Mouse (Mus musculus): ENCODE measurements at regions not wholly inside any gene's neighbourhood (a gene's known extent, or its start where the extent isn't known, plus 50 kb on each side); places are given as distances from the start of the nearest gene placed in this dataset.

- DNase-seq (ENCODE audit: inconsistent ontology term), result no peak
These were observed 491.4 kb downstream of the Fam19a5 start for GRCm38 (mm10) chr15:88035486-88035885.

- no peak for DNase-seq (ENCODE audit: inconsistent ontology term)
These were observed 492.3 kb downstream of the Fam19a5 start for GRCm38 (mm10) chr15:88036146-88037000.

- DNase-seq (ENCODE audit: inconsistent ontology term), result no peak
These were observed 493.5 kb downstream of the Fam19a5 start for GRCm38 (mm10) chr15:88037606-88038005.

- no peak for DNase-seq (ENCODE audit: inconsistent ontology term)
These were observed 498.7 kb downstream of the Fam19a5 start for GRCm38 (mm10) chr15:88042821-88043220.

GRCm38 (mm10) chr15:88058071-88058470, 514.0 kb downstream of the Fam19a5 start:
- DNase-seq (ENCODE audit: inconsistent ontology term), result no peak

GRCm38 (mm10) chr15:88060935-88061334, 516.8 kb downstream of the Fam19a5 start:
- peak; percentile 35 for DNase-seq (ENCODE audit: inconsistent ontology term)

GRCm38 (mm10) chr15:88063041-88063440, 518.9 kb downstream of the Fam19a5 start:
- no peak for DNase-seq (ENCODE audit: inconsistent ontology term)

- DNase-seq (ENCODE audit: inconsistent ontology term), result no peak
These were observed 524.4 kb downstream of the Fam19a5 start for GRCm38 (mm10) chr15:88068476-88068875.

GRCm38 (mm10) chr15:88072676-88073075, 527.4 kb upstream of the Zdhhc25 start:
- no peak for DNase-seq (ENCODE audit: inconsistent ontology term)

GRCm38 (mm10) chr15:88083911-88084310, 516.2 kb upstream of the Zdhhc25 start:
- DNase-seq (ENCODE audit: inconsistent ontology term), result no peak

GRCm38 (mm10) chr15:88085631-88086030, 514.5 kb upstream of the Zdhhc25 start:
- no peak for DNase-seq (ENCODE audit: inconsistent ontology term)

GRCm38 (mm10) chr15:88089486-88089885, 510.6 kb upstream of the Zdhhc25 start:
- DNase-seq (ENCODE audit: inconsistent ontology term), result no peak

GRCm38 (mm10) chr15:88091390-88091789, 508.7 kb upstream of the Zdhhc25 start:
- no peak for DNase-seq (ENCODE audit: inconsistent ontology term)

- no peak for DNase-seq (ENCODE audit: inconsistent ontology term)
These were observed 479.7 kb upstream of the Zdhhc25 start for GRCm38 (mm10) chr15:88120376-88120775.

GRCm38 (mm10) chr15:88123907-88124523, 476.1 kb upstream of the Zdhhc25 start:
- DNase-seq (ENCODE audit: inconsistent ontology term), result peak; percentile 81

- DNase-seq (ENCODE audit: inconsistent ontology term), result peak; percentile 44
These were observed 454.0 kb upstream of the Zdhhc25 start for GRCm38 (mm10) chr15:88146118-88146517.

- peak; percentile 21 for DNase-seq (ENCODE audit: inconsistent ontology term)
These were observed 448.9 kb upstream of the Zdhhc25 start for GRCm38 (mm10) chr15:88151199-88151598.

- no peak for DNase-seq (ENCODE audit: inconsistent ontology term)
These were observed 440.4 kb upstream of the Zdhhc25 start for GRCm38 (mm10) chr15:88159618-88160170.

GRCm38 (mm10) chr15:88160291-88160690, 439.8 kb upstream of the Zdhhc25 start:
- DNase-seq (ENCODE audit: inconsistent ontology term), result no peak

- no peak for DNase-seq (ENCODE audit: inconsistent ontology term)
These were observed 436.7 kb upstream of the Zdhhc25 start for GRCm38 (mm10) chr15:88163438-88163837.

- no peak for DNase-seq (ENCODE audit: inconsistent ontology term)
These were observed 425.8 kb upstream of the Zdhhc25 start for GRCm38 (mm10) chr15:88174326-88174725.

GRCm38 (mm10) chr15:88175991-88176390, 424.1 kb upstream of the Zdhhc25 start:
- DNase-seq (ENCODE audit: inconsistent ontology term), result no peak

- no peak for DNase-seq (ENCODE audit: inconsistent ontology term)
These were observed 403.6 kb upstream of the Zdhhc25 start for GRCm38 (mm10) chr15:88196539-88196938.
